Mouse (Mus musculus): ENCODE measurements around the gene Dclk1.

GRCm38 (mm10) chr3:55350194-55350593 is 108.0 kb downstream of the Dclk1 start:
- TF ChIP-seq CTCF (conservative IDR thresholded peaks at IDR 0.05; ENCODE audit: insufficient read depth, insufficient read length, low read depth, low read length) (no peak), POLR2A (IDR thresholded peaks at IDR 0.05; ENCODE audit: low read depth, low read length) (no peak)

Measured in kidney, adult 2 months (tissue).